ENCODE assay signal across 13 mouse cellular contexts in genomic region chr16:30022352-30022751, GRCm38 (mm10). TPM values are rescaled to one million over a fixed set of nuclear protein-coding genes. Genes with fewer than 3 reads are reported as not detected.
DNase-seq lines count a peak whose midpoint lies in the region; ATAC-seq and TF ChIP-seq lines count a peak whose summit lies in the region.
"Had no signal": no experiment of that assay in that cellular context is flagged by ENCODE, and none has a peak within 500 bp of the region (broad histone marks: within the 10 kb centered on the region; RNA-seq: fewer than 3 reads in every experiment).

No protein-coding gene starts in this region.

- intact Hi-C loops in left cerebral cortex, adult 2 months (cut with DNase I): loop anchor here (2.0 kb wide), 2 partner anchors 14 to 206 kb away; no protein-coding TSS in a partner anchor
- intact Hi-C loops in left cerebral cortex, postnatal 36 days (cut with DNase I): loop anchor here (5.0 kb wide), 1 partner anchor 40 kb away; the partner anchor contains the start of gene Hes1

- TF ChIP-seq RAD21 in CH12.LX (IDR thresholded peaks at IDR 0.05; ENCODE audit: low read depth, low read length): no peak; the same call in none of the 2 replicates

- dilution Hi-C loops in CH12.LX (cut with MboI; ENCODE audit: extremely low pct_ligation_motif_present, extremely low pct_unique_long_range_greater_than_20kb, low sequenced_read_pairs): no loop called here

- H3K27me3 ChIP-seq in CH12.LX (replicated peaks): peaks cover 12% of the 10 kb centered on the region
- H3K27me3 ChIP-seq in embryonic facial prominence, embryonic 10.5 days (replicated peaks; ENCODE audit: low read depth, poor library complexity, severe bottlenecking): peaks cover 67% of the 10 kb centered on the region
- H3K27me3 ChIP-seq in forebrain, embryonic 16.5 days (replicated peaks; ENCODE audit: control insufficient read depth, insufficient read depth, low read length): peaks cover 9% of the 10 kb centered on the region
- no peaks in the 10 kb centered on the region for H3K27me3 ChIP-seq in intestine, embryonic 16.5 days (replicated peaks; ENCODE audit: control insufficient read depth, insufficient read depth, low read length)

- no peak overlapping the region for H3K4me3 ChIP-seq in left cerebral cortex, adult 2 months
- H3K4me3 ChIP-seq in CH12.LX (replicated peaks in 1 of 3; ENCODE audit: low read depth in 2 of 3, low read length in 2 of 3, poor library complexity in 1 of 3): no peak overlapping the region
- H3K4me3 ChIP-seq in embryonic facial prominence, embryonic 10.5 days: no peak overlapping the region
- H3K4me3 ChIP-seq in forebrain, embryonic 16.5 days (replicated peaks; ENCODE audit: low read length): no peak overlapping the region
- no peak overlapping the region for H3K4me3 ChIP-seq in intestine, embryonic 16.5 days (ENCODE audit: low read length)
- H3K4me3 ChIP-seq: heart, embryonic 15.5 days had no signal

- no peaks in the 10 kb centered on the region for H3K79me2 ChIP-seq in CH12.LX (replicated peaks; ENCODE audit: control insufficient read depth, extremely low read depth, insufficient read depth, poor library complexity, severe bottlenecking)

- H3K4me2 ChIP-seq in CH12.LX (ENCODE audit: insufficient read depth, low read depth, poor library complexity, severe bottlenecking): peak overlapping the region; percentile 45; the same call in 1 of the 2 replicates
- peak overlapping the region; percentile 34 for H3K4me2 ChIP-seq in forebrain, embryonic 16.5 days (ENCODE audit: low read length)
- no peak overlapping the region for H3K4me2 ChIP-seq in intestine, embryonic 16.5 days (ENCODE audit: low read depth, low read length)
- H3K4me2 ChIP-seq: heart, embryonic 15.5 days; midbrain, embryonic 11.5 days had no signal

- peak; percentile 52 for TF ChIP-seq EP300 in CH12.LX (IDR thresholded peaks at IDR 0.05; ENCODE audit: low read length)

- TF ChIP-seq POLR2A in CH12.LX (IDR thresholded peaks at IDR 0.05; ENCODE audit: low read depth, low read length): no peak

- 60% methylated on average over 6 of the region's 6 CpGs for WGBS in embryonic facial prominence, embryonic 10.5 days
- 27% methylated on average over 6 of the region's 6 CpGs for WGBS in forebrain, embryonic 16.5 days
- WGBS in intestine, embryonic 16.5 days: 68% methylated on average over 6 of the region's 6 CpGs

- no peak for TF ChIP-seq CTCF in left cerebral cortex, adult 2 months (IDR thresholded peaks at IDR 0.05)
- no peak for TF ChIP-seq CTCF in CH12.LX (conservative IDR thresholded peaks at IDR 0.05 in 1 of 2, IDR thresholded peaks at IDR 0.05 in 1 of 2; ENCODE audit: low read depth in 2 of 2, low read length in 2 of 2)

- no peak overlapping the region for H3K27ac ChIP-seq in left cerebral cortex, adult 2 months
- H3K27ac ChIP-seq in CH12.LX (ENCODE audit: insufficient read depth, low read depth): peak overlapping the region; percentile 85; the same call in 1 of the 2 replicates
- peak overlapping the region; percentile 59; the same call in 1 of the 2 replicates for H3K27ac ChIP-seq in embryonic facial prominence, embryonic 10.5 days (replicated peaks)
- H3K27ac ChIP-seq in forebrain, embryonic 16.5 days (ENCODE audit: low read length): no peak overlapping the region
- no peak overlapping the region for H3K27ac ChIP-seq in intestine, embryonic 16.5 days (ENCODE audit: low read length)
- H3K27ac ChIP-seq: heart, embryonic 15.5 days had no signal

- no peaks in the 10 kb centered on the region for H3K36me3 ChIP-seq in CH12.LX (replicated peaks in 1 of 2; ENCODE audit: control insufficient read depth in 1 of 2, insufficient read depth in 1 of 2, low read length in 1 of 2)
- H3K36me3 ChIP-seq in embryonic facial prominence, embryonic 10.5 days (replicated peaks): no peaks in the 10 kb centered on the region
- H3K36me3 ChIP-seq in forebrain, embryonic 16.5 days (ENCODE audit: control insufficient read depth, insufficient read depth): no peaks in the 10 kb centered on the region
- no peaks in the 10 kb centered on the region for H3K36me3 ChIP-seq in intestine, embryonic 16.5 days (ENCODE audit: control insufficient read depth, insufficient read depth, low read length)
- H3K36me3 ChIP-seq: heart, embryonic 15.5 days had no signal

- no peak; the same call in 1 of the 2 replicates for ATAC-seq in forebrain, embryonic 16.5 days
- ATAC-seq in intestine, embryonic 16.5 days: no peak
- ATAC-seq: liver, postnatal 0 days had no signal

- peaks cover 32 to 52% of the 10 kb centered on the region in 2 experiments for H3K4me1 ChIP-seq in CH12.LX (ENCODE audit: control insufficient read depth in 1 of 2, insufficient read depth in 2 of 2)
- H3K4me1 ChIP-seq in embryonic facial prominence, embryonic 10.5 days: peaks cover 67% of the 10 kb centered on the region
- H3K4me1 ChIP-seq in forebrain, embryonic 16.5 days (replicated peaks; ENCODE audit: control insufficient read depth, insufficient read depth, low read length): peaks cover 27% of the 10 kb centered on the region
- peaks cover 10% of the 10 kb centered on the region; the same call in 1 of the 2 replicates for H3K4me1 ChIP-seq in intestine, embryonic 16.5 days (ENCODE audit: control insufficient read depth, insufficient read depth, low read length)

- DNase-seq in left cerebral cortex, adult 2 months (ENCODE audit: extremely low spot score in 1 of 2, low spot score in 2 of 2): peak; percentile 40 to 44
- DNase-seq in left cerebral cortex, postnatal 36 days (ENCODE audit: low spot score in 2 of 2): no peak
- no peak for DNase-seq in CH12.LX (ENCODE audit: extremely low read depth)
- no peak for DNase-seq in embryonic facial prominence, embryonic 10.5 days (ENCODE audit: low spot score)
- DNase-seq in layer of hippocampus, adult 11-12 months (ENCODE audit: low spot score): no peak
- DNase-seq: adrenal gland, adult 8-10 months; cerebellum, adult 18-20 months; liver, postnatal 0 days; lung, postnatal 36 days had no signal

- no peak overlapping the region for H3K9ac ChIP-seq in CH12.LX (ENCODE audit: insufficient read depth, low read depth)
- H3K9ac ChIP-seq in forebrain, embryonic 16.5 days (replicated peaks; ENCODE audit: low read depth, low read length): no peak overlapping the region
- no peak overlapping the region; the same call in 1 of the 2 replicates for H3K9ac ChIP-seq in intestine, embryonic 16.5 days (ENCODE audit: low read depth, low read length)
- H3K9ac ChIP-seq: heart, embryonic 15.5 days; liver, postnatal 0 days had no signal

- H3K9me3 ChIP-seq in CH12.LX (replicated peaks; ENCODE audit: low read length): no peaks in the 10 kb centered on the region
- H3K9me3 ChIP-seq in embryonic facial prominence, embryonic 10.5 days: no peaks in the 10 kb centered on the region
- no peaks in the 10 kb centered on the region for H3K9me3 ChIP-seq in forebrain, embryonic 16.5 days (ENCODE audit: control insufficient read depth, low read length)
- no peaks in the 10 kb centered on the region for H3K9me3 ChIP-seq in intestine, embryonic 16.5 days (ENCODE audit: control insufficient read depth, low read length)
- H3K9me3 ChIP-seq: heart, embryonic 15.5 days had no signal

- in situ Hi-C loops in CH12.LX (cut with MboI; ENCODE audit: low pct_ligation_motif_present, low pct_unique_long_range_greater_than_20kb, low sequenced_read_pairs): no loop called here

TF ChIP-seq in CH12.LX, 34 proteins besides CTCF, POLR2A, EP300 and RAD21:
- TF ChIP-seq MAX (IDR thresholded peaks at IDR 0.05; ENCODE audit: low read length) (no peak), ELF1 (IDR thresholded peaks at IDR 0.05; ENCODE audit: low read depth, low read length) (no peak), ZNF384 (IDR thresholded peaks at IDR 0.05; ENCODE audit: low read depth, low read length) (no peak), BHLHE40 (IDR thresholded peaks at IDR 0.05; ENCODE audit: low read depth, low read length) (peak; percentile 56), CHD2 (IDR thresholded peaks at IDR 0.05; ENCODE audit: low read length) (0 out of 2 replicates have a peak, but pooled peaks have one; percentile 9), MAZ (IDR thresholded peaks at IDR 0.05; ENCODE audit: low read depth, low read length) (peak; percentile 37; the same call in 1 of the 2 replicates), POLR2AphosphoS2 (IDR thresholded peaks at IDR 0.05; ENCODE audit: low read depth, low read length) (no peak), ETS1 (conservative IDR thresholded peaks at IDR 0.05; ENCODE audit: low read depth, low read length) (peak; percentile 68), MXI1 (IDR thresholded peaks at IDR 0.05; ENCODE audit: low read depth, low read length) (no peak), USF2 (conservative IDR thresholded peaks at IDR 0.05; ENCODE audit: low read depth, low read length) (no peak), MAFK (IDR thresholded peaks at IDR 0.05; ENCODE audit: insufficient replicate concordance, low read length) (no peak), ZKSCAN1 (IDR thresholded peaks at IDR 0.05; ENCODE audit: borderline replicate concordance, low read depth, low read length) (no peak), IRF4 (IDR thresholded peaks at IDR 0.05; ENCODE audit: low read depth, low read length) (peak; percentile 58)

RNA-seq across cellular contexts. Expression of gene Hes1, which starts 41.8 kb away (rescaled TPM):
- 10 to 100 TPM; 20.2 to 21.8 TPM for total RNA-seq in left cerebral cortex, adult 2 months (2021)
- total RNA-seq in left cerebral cortex, postnatal 36 days (2021): 10 to 100 TPM; 18.1 to 18.3 TPM
- total RNA-seq in CH12.LX (2012; rRNA removed): 3.4 and 3.6 TPM in 2 replicates
- 1.4 and 2.4 TPM in 2 replicates for total RNA-seq in CH12.LX (2014; rRNA removed)
- polyA plus RNA-seq in CH12.LX (2012; ENCODE audit: insufficient read length, low read depth): 0.53 and 1.6 TPM in 2 replicates
- 43.3 and 47.2 TPM in 2 replicates for polyA plus RNA-seq in embryonic facial prominence, embryonic 10.5 days (2016; fragmentation: Nextera tagmentation; extraction: Ambion mirVana)
- polyA plus RNA-seq in forebrain, embryonic 16.5 days (2015; fragmentation: Nextera tagmentation; extraction: Ambion mirVana): 9.6 and 14.5 TPM in 2 replicates
- polyA plus RNA-seq in intestine, embryonic 16.5 days (2015; fragmentation: Nextera tagmentation; extraction: Ambion mirVana): 25.9 and 36.1 TPM in 2 replicates

Comparison
In these comparisons a context has a peak if more than half of its experiments do, and no peak if none do; other contexts are left out.
1. DNase-seq: peak in left cerebral cortex, adult 2 months (2 of 2); none in left cerebral cortex, postnatal 36 days (0 of 2), CH12.LX (single experiment), embryonic facial prominence, embryonic 10.5 days (single experiment) and layer of hippocampus, adult 11-12 months (single experiment).
2. H3K27ac ChIP-seq: peak in CH12.LX (single experiment) and embryonic facial prominence, embryonic 10.5 days (single experiment); none in left cerebral cortex, adult 2 months (single experiment), forebrain, embryonic 16.5 days (single experiment) and intestine, embryonic 16.5 days (single experiment).